Mouse (Mus musculus): ENCODE results near the gene Map3k21. TPM values are rescaled to one million over a fixed set of nuclear protein-coding genes. Genes with fewer than 3 reads are reported as not detected.
A peak's percentile ranks its signal among the peaks of the same experiment; 100 is the strongest.

Map3k21 gene
- polyA plus RNA-seq, 1 experiment from 2014 or later = 0.08 TPM

DNA sequence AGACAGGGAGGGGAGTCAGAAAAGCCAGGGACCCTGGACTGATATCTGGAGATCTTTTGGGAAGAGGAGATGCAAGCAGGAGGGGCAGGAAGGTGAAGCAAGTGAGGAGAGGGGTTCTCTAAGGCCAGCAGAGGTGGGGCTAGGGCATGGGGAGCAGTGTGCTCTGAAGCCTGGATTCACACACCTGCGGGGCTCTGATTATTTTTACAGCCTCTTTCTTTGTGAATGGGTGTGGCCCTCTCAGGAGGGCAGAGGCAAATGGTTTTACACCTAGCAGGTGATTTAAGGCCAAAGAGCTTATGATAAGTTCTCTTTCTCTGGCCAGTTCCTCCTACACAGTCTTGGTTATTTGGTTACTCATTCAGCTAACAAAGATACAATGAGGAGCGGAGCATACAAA lies 8.5 kb downstream of the Map3k21 start:
- H3K9me3 ChIP-seq (replicated peaks) = no peaks in the 10 kb centered on the region
- no peak overlapping the region for H3K4me2 ChIP-seq
- H3K4me1 ChIP-seq = peaks cover 7% of the 10 kb centered on the region; the same call in 1 of the 2 replicates
- H3K4me3 ChIP-seq = no peak overlapping the region
- H3K36me3 ChIP-seq (ENCODE audit: poor library complexity, severe bottlenecking) = no peaks in the 10 kb centered on the region
- H3K9ac ChIP-seq = no peak overlapping the region
- WGBS = 94% methylated on average over 2 of the region's 2 CpGs
- ATAC-seq = no peak
- H3K27me3 ChIP-seq = peaks cover under 1% of the 10 kb centered on the region; the same call in 1 of the 2 replicates
- H3K27ac ChIP-seq = no peak overlapping the region

DNA sequence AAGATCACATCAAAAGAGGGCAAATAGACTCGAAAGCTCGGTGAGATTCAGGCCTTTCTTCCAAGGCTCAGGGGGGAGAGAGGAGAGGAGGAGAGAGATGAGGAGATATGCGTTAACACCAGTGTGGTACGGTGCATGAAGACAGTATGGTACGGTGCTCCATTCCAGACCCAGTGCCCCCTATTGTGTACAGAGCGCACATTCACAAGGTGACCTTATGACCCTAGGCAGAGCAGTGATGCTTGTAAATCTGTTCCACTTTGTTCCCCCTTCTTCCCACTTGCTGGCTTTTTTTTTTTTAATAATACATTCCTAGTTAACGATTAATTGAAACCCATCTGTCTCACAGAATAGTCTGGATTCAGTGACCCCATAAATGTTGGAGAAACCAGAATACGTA lies 9.3 kb downstream of the Map3k21 start:
- Histone ChIP-seq H3K27me3 (no peaks in the 10 kb centered on the region), H3K27ac (no peak overlapping the region), H3K4me3 (no peak overlapping the region), H3K9me3 (replicated peaks) (no peaks in the 10 kb centered on the region), H3K4me2 (no peak overlapping the region), H3K4me1 (peaks cover 7% of the 10 kb centered on the region; the same call in 1 of the 2 replicates), H3K9ac (no peak overlapping the region), H3K36me3 (ENCODE audit: poor library complexity, severe bottlenecking) (no peaks in the 10 kb centered on the region)
- 45% methylated on average over 8 of the region's 8 CpGs for WGBS
- no peak for ATAC-seq

DNA sequence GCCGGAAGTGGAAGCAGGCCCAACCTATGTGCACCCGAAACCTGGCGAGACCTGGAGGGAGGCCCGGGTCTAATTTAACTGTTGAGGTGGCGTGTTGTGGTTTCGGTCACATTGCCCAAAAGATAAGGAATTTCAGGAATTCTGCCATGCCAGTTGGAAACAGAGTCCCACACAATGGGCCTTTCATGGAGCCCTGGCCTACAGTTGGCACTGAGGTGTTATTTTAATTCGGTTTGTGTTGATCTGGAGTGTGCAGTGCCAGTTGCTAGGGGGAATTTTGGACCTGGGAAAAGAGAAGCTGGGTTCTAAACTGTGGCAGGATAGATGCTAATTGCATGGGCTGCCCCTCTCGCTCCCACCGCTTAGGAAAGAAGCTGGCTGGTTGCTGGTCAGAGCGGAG lies 10.0 kb downstream of the Map3k21 start:
- H3K4me3 ChIP-seq = no peak overlapping the region
- H3K27ac ChIP-seq = no peak overlapping the region
- peaks cover 7% of the 10 kb centered on the region; the same call in 1 of the 2 replicates for H3K4me1 ChIP-seq
- no peak overlapping the region for H3K9ac ChIP-seq
- no peaks in the 10 kb centered on the region for H3K36me3 ChIP-seq (ENCODE audit: poor library complexity, severe bottlenecking)
- no peaks in the 10 kb centered on the region for H3K9me3 ChIP-seq (replicated peaks)
- peak; percentile 63 for ATAC-seq
- no peaks in the 10 kb centered on the region for H3K27me3 ChIP-seq
- 62% methylated on average over 10 of the region's 10 CpGs for WGBS
- H3K4me2 ChIP-seq = no peak overlapping the region

DNA sequence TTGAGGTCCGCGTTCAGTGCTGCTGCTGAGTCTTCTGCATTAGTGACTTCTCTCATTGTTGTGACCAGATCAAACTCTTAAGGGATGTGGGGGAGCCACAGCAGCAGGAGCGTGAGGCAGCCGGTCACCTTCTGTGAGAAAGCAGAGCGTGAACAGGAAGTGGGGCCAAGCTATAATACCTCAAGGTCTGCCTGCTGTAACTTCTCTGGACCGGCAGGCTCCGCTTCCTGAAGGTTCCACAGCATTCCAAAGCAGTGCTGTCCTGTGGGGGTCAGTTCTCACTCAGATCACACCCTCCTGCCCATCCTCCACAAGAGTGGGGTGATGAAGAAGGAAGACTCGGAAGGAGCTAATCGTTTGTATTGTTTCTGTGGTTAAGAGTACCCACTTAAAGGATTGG lies 10.5 kb downstream of the Map3k21 start:
- no peaks in the 10 kb centered on the region for H3K36me3 ChIP-seq (ENCODE audit: poor library complexity, severe bottlenecking)
- 74% methylated on average over 9 of the region's 9 CpGs for WGBS
- H3K9me3 ChIP-seq (replicated peaks) = no peaks in the 10 kb centered on the region
- peaks cover 7% of the 10 kb centered on the region; the same call in 1 of the 2 replicates for H3K4me1 ChIP-seq
- no peak overlapping the region for H3K4me3 ChIP-seq
- no peak overlapping the region for H3K27ac ChIP-seq
- H3K9ac ChIP-seq = no peak overlapping the region
- H3K27me3 ChIP-seq = no peaks in the 10 kb centered on the region
- H3K4me2 ChIP-seq = no peak overlapping the region
- no peak for ATAC-seq

DNA sequence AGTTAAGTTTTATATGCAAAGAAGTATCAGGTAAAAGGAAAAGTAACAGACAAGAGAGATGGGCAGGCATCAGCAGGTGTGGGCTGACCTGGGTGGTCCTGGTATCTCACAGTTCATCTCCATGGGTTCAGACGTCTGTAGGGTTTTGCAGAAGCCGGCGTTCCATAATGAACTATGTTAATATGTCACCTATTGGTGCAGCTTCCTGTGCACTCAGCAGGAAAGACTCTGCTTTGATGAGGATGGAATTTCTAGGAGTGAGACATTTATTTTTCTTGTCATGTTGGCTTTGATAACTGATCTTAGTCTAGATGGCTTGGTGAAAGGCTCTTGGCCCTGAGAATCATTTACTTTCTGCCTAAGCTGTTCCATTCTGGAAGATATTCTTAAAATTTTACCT lies 12.1 kb downstream of the Map3k21 start:
- WGBS = 94% methylated on average over 3 of the region's 3 CpGs
- Histone ChIP-seq H3K36me3 (ENCODE audit: poor library complexity, severe bottlenecking) (no peaks in the 10 kb centered on the region), H3K9ac (no peak overlapping the region), H3K27ac (no peak overlapping the region), H3K4me1 (peaks cover 7% of the 10 kb centered on the region; the same call in 1 of the 2 replicates), H3K27me3 (no peaks in the 10 kb centered on the region), H3K9me3 (replicated peaks) (no peaks in the 10 kb centered on the region), H3K4me3 (no peak overlapping the region), H3K4me2 (no peak overlapping the region)
- ATAC-seq = no peak

- WGBS = 84% methylated on average over 4 of the region's 4 CpGs
- Histone ChIP-seq H3K4me1 (no peaks in the 10 kb centered on the region), H3K27ac (no peak overlapping the region), H3K4me2 (no peak overlapping the region), H3K36me3 (ENCODE audit: poor library complexity, severe bottlenecking) (no peaks in the 10 kb centered on the region), H3K27me3 (no peaks in the 10 kb centered on the region), H3K4me3 (no peak overlapping the region), H3K9me3 (replicated peaks) (no peaks in the 10 kb centered on the region), H3K9ac (no peak overlapping the region)
- ATAC-seq = no peak
These were observed 16.4 kb downstream of the Map3k21 start for GRCm38 (mm10) chr8:125926636-125927035.

DNA sequence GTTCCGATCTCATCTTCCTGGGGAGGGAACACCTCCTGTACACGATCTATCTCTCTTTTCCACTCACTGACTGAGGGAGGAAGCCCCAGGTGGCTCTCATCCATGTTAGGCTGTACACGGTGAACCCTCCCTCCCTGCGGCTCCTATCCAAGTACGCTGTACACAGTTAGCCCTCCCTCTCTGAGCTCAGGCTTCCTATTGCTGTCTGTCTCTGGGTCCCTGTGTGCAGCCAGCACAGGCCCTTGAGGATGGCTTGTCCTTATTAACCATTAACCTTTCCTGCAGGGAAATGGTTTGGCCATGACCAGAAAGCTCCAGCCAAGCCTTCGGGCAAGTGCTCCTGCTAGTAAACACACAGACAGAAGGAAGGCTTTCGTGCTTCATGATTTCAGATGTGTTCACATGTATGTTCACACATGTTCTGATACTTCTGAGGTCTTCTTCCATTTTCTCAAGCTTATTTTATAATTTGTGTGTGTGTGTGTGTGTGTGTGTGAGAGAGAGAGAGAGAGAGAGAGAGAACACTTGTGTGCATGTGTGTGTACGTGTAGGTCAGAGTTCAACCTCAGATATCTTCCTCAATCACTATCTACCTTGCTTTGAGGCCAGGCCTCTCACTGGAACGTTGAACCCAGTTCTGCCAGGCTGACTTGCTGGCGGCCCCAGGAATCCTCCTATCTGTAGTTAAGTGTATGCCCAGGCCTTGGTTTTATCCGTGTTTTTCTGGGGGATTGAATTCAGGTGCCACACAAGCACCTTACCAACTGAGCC lies 20.2 kb downstream of the Map3k21 start:
- H3K4me1 ChIP-seq = no peaks in the 10 kb centered on the region
- H3K4me3 ChIP-seq = no peak overlapping the region
- H3K9ac ChIP-seq = no peak overlapping the region
- H3K9me3 ChIP-seq (replicated peaks) = no peaks in the 10 kb centered on the region
- no peak for ATAC-seq
- no peaks in the 10 kb centered on the region for H3K36me3 ChIP-seq (ENCODE audit: poor library complexity, severe bottlenecking)
- H3K4me2 ChIP-seq = no peak overlapping the region
- no peaks in the 10 kb centered on the region for H3K27me3 ChIP-seq
- no peak overlapping the region for H3K27ac ChIP-seq
- 93% methylated on average over 11 of the region's 11 CpGs for WGBS

GRCm38 (mm10) chr8:125931822-125932221 lies 21.6 kb downstream of the Map3k21 start:
- no peak overlapping the region for H3K4me2 ChIP-seq
- no peak overlapping the region for H3K4me3 ChIP-seq
- ATAC-seq = no peak
- H3K27me3 ChIP-seq = no peaks in the 10 kb centered on the region
- H3K27ac ChIP-seq = no peak overlapping the region
- H3K9me3 ChIP-seq (replicated peaks) = no peaks in the 10 kb centered on the region
- H3K9ac ChIP-seq = no peak overlapping the region
- H3K4me1 ChIP-seq = no peaks in the 10 kb centered on the region
- 94% methylated on average over 6 of the region's 6 CpGs for WGBS
- H3K36me3 ChIP-seq (ENCODE audit: poor library complexity, severe bottlenecking) = no peaks in the 10 kb centered on the region

DNA sequence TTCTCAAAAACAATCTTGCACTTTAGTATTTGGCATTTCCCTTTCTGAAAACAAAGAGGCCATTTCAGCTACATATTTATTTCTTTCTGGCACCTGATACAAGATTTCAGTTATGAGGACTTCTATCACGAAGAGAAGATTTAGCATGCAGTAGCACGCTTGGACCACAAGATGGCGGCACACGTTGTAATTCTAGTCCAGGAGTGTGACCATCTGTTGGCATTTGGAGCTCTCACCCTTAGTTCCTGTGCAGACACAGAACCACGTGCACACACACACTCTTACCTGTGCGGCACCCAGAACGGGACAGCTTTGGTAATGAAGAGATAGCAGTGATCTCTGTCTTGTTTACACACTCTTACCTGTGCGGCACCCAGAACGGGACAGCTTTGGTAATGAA lies 25.4 kb downstream of the Map3k21 start:
- no peaks in the 10 kb centered on the region for H3K36me3 ChIP-seq (ENCODE audit: poor library complexity, severe bottlenecking)
- no peaks in the 10 kb centered on the region for H3K9me3 ChIP-seq (replicated peaks)
- 0 out of 2 replicates have a peak, but pooled peaks cover under 1% of the 10 kb centered on the region for H3K27me3 ChIP-seq
- no peak overlapping the region for H3K4me3 ChIP-seq
- WGBS = 51% methylated on average over 9 of the region's 9 CpGs
- H3K27ac ChIP-seq = no peak overlapping the region
- H3K9ac ChIP-seq = no peak overlapping the region
- ATAC-seq = no peak
- no peak overlapping the region for H3K4me2 ChIP-seq
- H3K4me1 ChIP-seq = no peaks in the 10 kb centered on the region

- ATAC-seq = no peak
- Histone ChIP-seq H3K9me3 (replicated peaks) (no peaks in the 10 kb centered on the region), H3K9ac (no peak overlapping the region), H3K4me3 (no peak overlapping the region), H3K4me2 (no peak overlapping the region), H3K27me3 (0 out of 2 replicates have a peak, but pooled peaks cover 4% of the 10 kb centered on the region), H3K4me1 (no peaks in the 10 kb centered on the region), H3K27ac (no peak overlapping the region), H3K36me3 (ENCODE audit: poor library complexity, severe bottlenecking) (no peaks in the 10 kb centered on the region)
- WGBS = 82% methylated on average over 4 of the region's 4 CpGs
These were observed 34.3 kb downstream of the Map3k21 start for GRCm38 (mm10) chr8:125944511-125944910.

GRCm38 (mm10) chr8:125948696-125949308 lies 38.6 kb downstream of the Map3k21 start:
- 92% methylated on average over 9 of the region's 9 CpGs for WGBS
- Histone ChIP-seq H3K27me3 (peaks cover 9% of the 10 kb centered on the region), H3K36me3 (ENCODE audit: poor library complexity, severe bottlenecking) (no peaks in the 10 kb centered on the region), H3K4me3 (no peak overlapping the region), H3K9ac (no peak overlapping the region), H3K4me2 (no peak overlapping the region), H3K4me1 (no peaks in the 10 kb centered on the region), H3K27ac (no peak overlapping the region), H3K9me3 (replicated peaks) (no peaks in the 10 kb centered on the region)
- ATAC-seq = no peak

DNA sequence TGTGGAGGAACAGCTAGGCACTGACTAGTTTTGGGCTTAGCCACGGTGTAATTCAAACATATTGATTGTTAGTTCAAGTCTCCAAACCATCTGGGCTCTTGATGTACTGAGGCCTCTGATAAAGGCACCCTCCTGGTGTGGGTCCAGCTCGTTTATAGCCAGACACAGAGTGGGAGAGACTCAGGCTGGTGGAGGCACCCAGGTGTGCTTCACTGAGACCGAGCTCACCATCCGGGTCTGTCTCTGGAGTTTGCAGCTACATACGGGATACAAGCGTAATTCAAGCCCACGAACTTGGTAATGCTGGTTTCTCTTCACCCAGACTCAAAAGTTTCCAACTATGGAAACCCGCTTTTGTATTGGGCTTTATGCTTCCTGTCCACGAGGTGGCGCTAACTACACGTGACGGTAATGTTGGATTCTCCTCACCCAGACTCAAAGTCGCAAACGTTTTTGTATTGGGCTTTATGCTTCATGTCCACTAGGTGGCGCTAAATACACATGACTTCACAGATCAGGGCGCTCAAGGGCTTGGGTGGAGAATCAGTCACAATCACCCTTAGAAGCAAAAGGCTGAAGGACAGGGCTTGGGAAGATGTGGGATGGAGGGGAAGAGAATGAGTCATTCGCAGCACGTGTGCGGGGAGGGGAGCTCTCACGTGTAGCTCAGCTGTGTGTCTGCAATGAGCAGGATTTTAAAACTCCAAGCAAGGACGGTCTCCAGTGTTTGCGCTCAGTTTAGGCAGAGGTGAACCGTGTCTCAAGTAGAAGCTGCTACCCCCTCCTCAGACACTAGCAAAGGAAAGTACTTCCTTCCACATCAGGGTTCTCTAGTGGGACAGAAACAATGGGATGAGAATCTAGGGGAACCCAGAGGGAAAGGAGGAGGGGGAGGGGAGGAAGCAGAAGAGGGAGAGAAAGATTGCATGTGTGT lies 40.0 kb downstream of the Map3k21 start:
- Histone ChIP-seq H3K27me3 (peaks cover 14% of the 10 kb centered on the region), H3K9me3 (replicated peaks) (no peaks in the 10 kb centered on the region), H3K4me1 (no peaks in the 10 kb centered on the region), H3K4me3 (no peak overlapping the region), H3K27ac (no peak overlapping the region), H3K9ac (no peak overlapping the region), H3K36me3 (ENCODE audit: poor library complexity, severe bottlenecking) (no peaks in the 10 kb centered on the region), H3K4me2 (no peak overlapping the region)
- ATAC-seq = peak; percentile 86
- WGBS = 27% methylated on average over 23 of the region's 23 CpGs

Measured in forebrain, embryonic 13.5 days (tissue).